Mouse (Mus musculus): Measurements from ENCODE around the gene Cep55.
A peak's percentile ranks its signal among the peaks of the same experiment; 100 is the strongest.

Gene Cep55

DNA sequence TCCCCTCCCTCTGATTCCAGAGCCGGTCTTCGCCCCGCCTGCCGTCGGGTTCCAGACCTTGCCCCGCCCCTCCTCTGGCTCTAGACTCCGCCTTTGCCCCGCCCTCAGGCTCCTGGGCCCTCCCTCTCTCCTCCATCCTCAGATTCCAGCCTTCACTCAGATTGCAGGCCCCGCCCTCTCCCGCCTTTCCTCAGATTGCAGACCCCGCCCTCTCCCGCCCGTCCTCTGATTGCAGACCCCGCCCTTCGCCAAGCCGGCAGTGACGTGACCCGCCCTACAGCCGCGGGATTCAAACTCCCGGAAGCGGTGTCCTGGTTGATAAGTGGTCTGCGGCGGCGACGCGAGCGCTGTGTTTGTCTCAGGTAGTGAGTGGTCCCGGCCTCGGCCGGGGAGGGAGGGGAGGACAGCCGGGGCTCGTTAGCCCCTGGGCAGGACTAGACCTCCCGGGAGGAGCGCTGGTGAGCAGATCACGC is at the start of gene Cep55:
Gene Cep55 (plus strand): TSS at position 292 of the 473 bp plus-strand sequence.
- H3K27me3 ChIP-seq (ENCODE audit: control insufficient read depth, insufficient read depth, low read length, poor library complexity, severe bottlenecking), result no peaks in the 10 kb centered on the region
- DNase-seq (ENCODE audit: low read depth, low spot score), result peak; percentile 99

GRCm38 (mm10) chr19:38011379-38011778 is 43.4 kb upstream of the Cep55 start:
- no peaks in the 10 kb centered on the region for H3K36me3 ChIP-seq (ENCODE audit: control insufficient read depth, insufficient read depth, low read length, poor library complexity, severe bottlenecking)
- H3K27me3 ChIP-seq (ENCODE audit: control insufficient read depth, insufficient read depth, low read length, poor library complexity, severe bottlenecking), result no peaks in the 10 kb centered on the region
- DNase-seq (ENCODE audit: low read depth, low spot score), result no peak

More for the DNA sequence above, at the start of gene Cep55:
- no peaks in the 10 kb centered on the region for H3K36me3 ChIP-seq (ENCODE audit: control insufficient read depth, insufficient read depth, low read length, poor library complexity, severe bottlenecking)

- DNase-seq (ENCODE audit: low read depth, low spot score), result no peak
- Histone ChIP-seq H3K27me3 (ENCODE audit: control insufficient read depth, insufficient read depth, low read length, poor library complexity, severe bottlenecking) (no peaks in the 10 kb centered on the region), H3K36me3 (ENCODE audit: control insufficient read depth, insufficient read depth, low read length, poor library complexity, severe bottlenecking) (no peaks in the 10 kb centered on the region)
These were observed 40.4 kb upstream of the Cep55 start for GRCm38 (mm10) chr19:38014443-38014842.

- Histone ChIP-seq H3K36me3 (ENCODE audit: control insufficient read depth, insufficient read depth, low read length, poor library complexity, severe bottlenecking) (no peaks in the 10 kb centered on the region), H3K27me3 (ENCODE audit: control insufficient read depth, insufficient read depth, low read length, poor library complexity, severe bottlenecking) (no peaks in the 10 kb centered on the region)
- no peak for DNase-seq (ENCODE audit: low read depth, low spot score)
These were observed 39.5 kb upstream of the Cep55 start for GRCm38 (mm10) chr19:38015180-38015872.

- Histone ChIP-seq H3K36me3 (ENCODE audit: control insufficient read depth, insufficient read depth, low read length, poor library complexity, severe bottlenecking) (no peaks in the 10 kb centered on the region), H3K27me3 (ENCODE audit: control insufficient read depth, insufficient read depth, low read length, poor library complexity, severe bottlenecking) (no peaks in the 10 kb centered on the region)
- no peak for DNase-seq (ENCODE audit: low read depth, low spot score)
These were observed 38.9 kb upstream of the Cep55 start for GRCm38 (mm10) chr19:38015873-38016254.

DNA sequence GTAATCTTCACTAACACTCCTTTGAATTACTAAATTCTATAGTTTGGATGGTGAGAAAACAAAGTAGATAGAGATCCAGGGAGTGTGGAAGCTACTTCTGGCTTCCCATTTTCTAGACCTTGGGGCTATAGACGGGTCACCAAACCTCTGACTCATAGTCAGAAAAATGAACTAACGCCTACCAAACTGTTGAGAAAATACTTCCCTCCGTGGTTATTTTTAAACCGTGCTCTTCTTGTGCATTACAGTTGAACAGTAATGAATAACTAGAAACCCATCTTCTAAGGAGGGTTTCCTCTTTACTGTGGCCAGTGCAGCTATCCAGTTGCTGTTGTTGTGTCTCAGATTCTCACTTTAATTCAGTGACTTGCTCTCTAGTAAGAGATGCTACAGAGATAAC is 32.1 kb upstream of the Cep55 start:
- peak; percentile 54 for DNase-seq (ENCODE audit: low read depth, low spot score)
- H3K27me3 ChIP-seq (ENCODE audit: control insufficient read depth, insufficient read depth, low read length, poor library complexity, severe bottlenecking), result no peaks in the 10 kb centered on the region
- H3K36me3 ChIP-seq (ENCODE audit: control insufficient read depth, insufficient read depth, low read length, poor library complexity, severe bottlenecking), result no peaks in the 10 kb centered on the region

DNA sequence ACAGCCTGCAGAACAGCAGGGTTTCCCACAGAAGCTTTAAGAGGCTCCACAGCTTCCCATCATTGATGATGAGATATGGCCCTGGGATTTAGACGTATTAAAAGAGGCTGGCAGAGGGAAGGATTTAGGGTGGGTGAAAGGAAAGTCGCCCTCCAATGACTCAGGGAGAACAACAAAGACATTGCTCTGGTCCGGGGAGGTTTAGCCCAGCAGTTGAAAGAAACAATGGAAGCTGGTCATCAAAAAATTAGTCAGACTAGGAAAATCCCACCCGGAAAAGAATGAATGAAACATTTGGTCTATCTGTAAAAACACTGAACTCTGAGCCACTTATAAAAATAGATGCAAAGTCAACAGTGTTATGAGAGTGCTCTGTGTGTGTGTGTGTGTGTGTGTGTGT is 31.2 kb upstream of the Cep55 start:
- DNase-seq (ENCODE audit: low read depth, low spot score), result no peak
- Histone ChIP-seq H3K27me3 (ENCODE audit: control insufficient read depth, insufficient read depth, low read length, poor library complexity, severe bottlenecking) (no peaks in the 10 kb centered on the region), H3K36me3 (ENCODE audit: control insufficient read depth, insufficient read depth, low read length, poor library complexity, severe bottlenecking) (no peaks in the 10 kb centered on the region)

GRCm38 (mm10) chr19:38025254-38026041 is 29.4 kb upstream of the Cep55 start:
- DNase-seq (ENCODE audit: low read depth, low spot score), result peak; percentile 88
- H3K27me3 ChIP-seq (ENCODE audit: control insufficient read depth, insufficient read depth, low read length, poor library complexity, severe bottlenecking), result no peaks in the 10 kb centered on the region
- no peaks in the 10 kb centered on the region for H3K36me3 ChIP-seq (ENCODE audit: control insufficient read depth, insufficient read depth, low read length, poor library complexity, severe bottlenecking)

DNA sequence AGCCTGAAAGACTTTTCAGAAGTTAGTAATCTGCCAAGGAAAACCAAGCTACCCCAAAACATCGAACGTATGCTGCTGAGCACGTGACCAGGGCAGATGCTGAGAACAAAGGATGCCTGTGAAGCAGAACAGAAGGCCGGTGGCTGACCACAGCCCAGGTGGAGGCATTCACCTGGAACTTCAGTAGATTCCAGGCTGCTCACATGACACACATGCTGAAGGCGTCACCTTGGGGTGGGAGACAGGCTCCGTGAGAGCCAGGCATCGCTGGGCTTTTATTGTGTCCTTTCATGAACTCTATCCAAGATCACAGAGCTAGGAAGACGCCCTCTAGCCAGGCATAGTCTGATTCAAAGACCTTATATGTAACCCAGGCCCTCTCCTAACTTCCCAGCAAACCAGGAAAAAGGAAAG is 28.6 kb upstream of the Cep55 start:
- H3K27me3 ChIP-seq (ENCODE audit: control insufficient read depth, insufficient read depth, low read length, poor library complexity, severe bottlenecking), result no peaks in the 10 kb centered on the region
- H3K36me3 ChIP-seq (ENCODE audit: control insufficient read depth, insufficient read depth, low read length, poor library complexity, severe bottlenecking), result no peaks in the 10 kb centered on the region
- peak; percentile 96 for DNase-seq (ENCODE audit: low read depth, low spot score)

DNA sequence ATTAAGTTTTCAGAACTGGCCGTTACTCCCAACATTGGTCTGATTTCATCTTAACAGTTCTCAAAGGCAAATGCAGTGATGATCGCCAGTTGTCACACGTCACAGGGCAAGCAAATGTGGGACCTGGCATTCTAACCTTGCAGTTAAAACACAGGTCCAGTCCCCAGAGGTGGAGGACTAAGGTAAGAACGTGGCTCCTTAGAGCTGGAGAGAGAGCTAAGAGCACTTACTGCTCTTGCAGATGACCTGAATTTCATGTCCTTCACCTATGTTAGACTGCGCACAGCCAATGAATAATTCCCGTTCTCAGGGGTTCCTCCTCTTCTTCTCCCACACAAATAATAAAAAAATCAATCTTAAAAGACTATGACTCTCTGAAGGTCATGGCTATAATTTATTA is 27.4 kb upstream of the Cep55 start:
- DNase-seq (ENCODE audit: low read depth, low spot score), result no peak
- Histone ChIP-seq H3K36me3 (ENCODE audit: control insufficient read depth, insufficient read depth, low read length, poor library complexity, severe bottlenecking) (no peaks in the 10 kb centered on the region), H3K27me3 (ENCODE audit: control insufficient read depth, insufficient read depth, low read length, poor library complexity, severe bottlenecking) (no peaks in the 10 kb centered on the region)

GRCm38 (mm10) chr19:38027881-38028521 is 26.8 kb upstream of the Cep55 start:
- Histone ChIP-seq H3K27me3 (ENCODE audit: control insufficient read depth, insufficient read depth, low read length, poor library complexity, severe bottlenecking) (no peaks in the 10 kb centered on the region), H3K36me3 (ENCODE audit: control insufficient read depth, insufficient read depth, low read length, poor library complexity, severe bottlenecking) (no peaks in the 10 kb centered on the region)
- no peak for DNase-seq (ENCODE audit: low read depth, low spot score)

- DNase-seq (ENCODE audit: low read depth, low spot score), result no peak
- Histone ChIP-seq H3K27me3 (ENCODE audit: control insufficient read depth, insufficient read depth, low read length, poor library complexity, severe bottlenecking) (no peaks in the 10 kb centered on the region), H3K36me3 (ENCODE audit: control insufficient read depth, insufficient read depth, low read length, poor library complexity, severe bottlenecking) (no peaks in the 10 kb centered on the region)
These were observed 25.5 kb upstream of the Cep55 start for GRCm38 (mm10) chr19:38029292-38029691.

DNA sequence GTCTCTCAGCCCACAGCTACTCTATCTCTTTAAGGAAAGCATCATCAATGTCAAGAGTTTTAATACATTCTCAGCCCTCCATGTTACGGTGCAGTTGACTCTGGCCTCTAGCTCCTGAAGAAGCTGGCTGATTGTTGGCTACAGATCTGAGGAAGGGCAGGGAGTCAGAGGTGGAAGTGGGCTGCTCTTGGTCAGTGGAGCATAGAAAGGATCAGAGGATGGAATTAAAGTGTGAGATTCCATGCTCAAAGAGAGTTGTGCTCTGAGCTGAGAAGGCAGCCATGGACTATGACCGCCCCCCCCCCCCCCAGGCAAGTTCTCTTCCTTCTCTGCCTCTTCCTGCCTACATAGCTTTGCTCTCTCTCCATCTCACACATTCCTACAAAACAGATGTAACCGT is 24.9 kb upstream of the Cep55 start:
- no peak for DNase-seq (ENCODE audit: low read depth, low spot score)
- no peaks in the 10 kb centered on the region for H3K36me3 ChIP-seq (ENCODE audit: control insufficient read depth, insufficient read depth, low read length, poor library complexity, severe bottlenecking)
- H3K27me3 ChIP-seq (ENCODE audit: control insufficient read depth, insufficient read depth, low read length, poor library complexity, severe bottlenecking), result no peaks in the 10 kb centered on the region

GRCm38 (mm10) chr19:38030673-38031137 is 24.1 kb upstream of the Cep55 start:
- DNase-seq (ENCODE audit: low read depth, low spot score), result peak; percentile 49
- no peaks in the 10 kb centered on the region for H3K27me3 ChIP-seq (ENCODE audit: control insufficient read depth, insufficient read depth, low read length, poor library complexity, severe bottlenecking)

GRCm38 (mm10) chr19:38031144-38031543 is 23.7 kb upstream of the Cep55 start:
- Histone ChIP-seq H3K27me3 (ENCODE audit: control insufficient read depth, insufficient read depth, low read length, poor library complexity, severe bottlenecking) (no peaks in the 10 kb centered on the region), H3K36me3 (ENCODE audit: control insufficient read depth, insufficient read depth, low read length, poor library complexity, severe bottlenecking) (no peaks in the 10 kb centered on the region)
- DNase-seq (ENCODE audit: low read depth, low spot score), result no peak

More at GRCm38 (mm10) chr19:38030673-38031137, 24.1 kb upstream of the Cep55 start:
- H3K36me3 ChIP-seq (ENCODE audit: control insufficient read depth, insufficient read depth, low read length, poor library complexity, severe bottlenecking), result no peaks in the 10 kb centered on the region
